Mouse (Mus musculus) forebrain, embryonic 14.5 days (tissue): ENCODE data around the gene Meis2. TPM values are rescaled to one million over a fixed set of nuclear protein-coding genes. Genes with fewer than 3 reads are reported as not detected.

Experiments
- ATAC-seq: fragments of 200-750 bp; cut with Nextera tagmentation; 2 replicates; pipeline ENCODE4 v1.8.0; 2017; ENCODE audit warnings: mild to moderate bottlenecking, moderate library complexity
- DNase-seq: peaks from one replicate; pipeline ENCODE4 v3.0.0-alpha.2; 2015; ENCODE audit warnings: low spot score
- H3K27ac ChIP-seq: fragments of 300-500 bp; sonication (generic); 2 replicates; pipeline ENCODE4 v1.5.1; 2014; ENCODE audit warnings: low read depth, mild to moderate bottlenecking, control low read depth, low read length, moderate library complexity
- H3K27me3 ChIP-seq: fragments of 300-500 bp; sonication (generic); replicated peaks from 2 replicates; pipeline ENCODE4 v1.6.1; 2014; ENCODE audit warnings: low read length, control low read depth, mixed read lengths; ENCODE audit not compliant: control insufficient read depth, insufficient read depth
- H3K36me3 ChIP-seq: fragments of 300-500 bp; sonication (generic); 2 replicates; pipeline ENCODE4 v1.6.1; 2014; ENCODE audit warnings: low read length, control low read depth; ENCODE audit not compliant: control insufficient read depth, insufficient read depth
- H3K4me1 ChIP-seq: fragments of 300-500 bp; sonication (generic); 2 replicates; pipeline ENCODE4 v1.6.1; 2014; ENCODE audit warnings: antibody characterized with exemption, low read length, control low read depth; ENCODE audit not compliant: control insufficient read depth, insufficient read depth
- H3K4me2 ChIP-seq: fragments of 300-500 bp; sonication (generic); 2 replicates; pipeline ENCODE4 v1.6.1; 2014; ENCODE audit warnings: mild to moderate bottlenecking, control low read depth, low read length
- H3K4me3 ChIP-seq: fragments of 300-500 bp; sonication (generic); 2 replicates; pipeline ENCODE4 v1.5.1; 2014; ENCODE audit warnings: low read depth, low read length, control low read depth
- H3K9ac ChIP-seq: fragments of 300-500 bp; sonication (generic); 2 replicates; pipeline ENCODE4 v1.6.1; 2014; ENCODE audit warnings: mild to moderate bottlenecking, low read length, control low read depth, moderate library complexity
- H3K9me3 ChIP-seq: fragments of 300-500 bp; sonication (generic); replicated peaks from 2 replicates; pipeline ENCODE4 v1.6.1; 2016; ENCODE audit warnings: low read length, control low read depth, mixed read lengths; ENCODE audit not compliant: control insufficient read depth
- WGBS: fragments of 180-500 bp; shearing (Covaris S2); extraction: QIAGEN DNeasy Blood & Tissue Kit; methylation state at CpG from one replicate; pipeline ENCODE4 v1.1.7; 2014; 5-methylcytosine and 5-hydroxymethylcytosine counted together
- polyA plus RNA-seq: library from polyadenylated mRNA; unstranded; fragments of >200 nt; fragmentation: Nextera tagmentation; extraction: Ambion mirVana; gene quantifications from 2 replicates; pipeline ENCODE4 v1.2.1, GENCODE M21; 2014

Gene Meis2
- polyA plus RNA-seq, 1 experiment from 2014 or later, result 99.1 TPM

GRCm38 (mm10) chr2:115852109-115852508, 213.5 kb downstream of the Meis2 start:
- Histone ChIP-seq H3K9me3 (no peaks in the 10 kb centered on the region), H3K36me3 (no peaks in the 10 kb centered on the region), H3K4me1 (peaks cover 18% of the 10 kb centered on the region), H3K27me3 (peaks cover 10% of the 10 kb centered on the region; the same call in 1 of the 2 replicates), H3K27ac (peak overlapping the region; percentile 74), H3K4me3 (peak overlapping the region; percentile 19; the same call in 1 of the 2 replicates), H3K9ac (peak overlapping the region; percentile 70; the same call in 1 of the 2 replicates), H3K4me2 (peak overlapping the region; percentile 68)
- ATAC-seq (no peak), DNase-seq (peak; percentile 52)
- WGBS, result 11% methylated on average over 11 of the region's 11 CpGs

- no peak overlapping the region for H3K27ac ChIP-seq
- no peak overlapping the region for H3K4me3 ChIP-seq
- no peaks in the 10 kb centered on the region for H3K36me3 ChIP-seq
- 95% methylated on average over 4 of the region's 4 CpGs for WGBS
- no peak overlapping the region for H3K4me2 ChIP-seq
- no peaks in the 10 kb centered on the region for H3K9me3 ChIP-seq
- H3K4me1 ChIP-seq, result peaks cover 18% of the 10 kb centered on the region
- H3K27me3 ChIP-seq, result peaks cover 10% of the 10 kb centered on the region; the same call in 1 of the 2 replicates
- DNase-seq (no peak), ATAC-seq (no peak)
- H3K9ac ChIP-seq, result no peak overlapping the region
Observed at GRCm38 (mm10) chr2:115850961-115851360, 214.7 kb downstream of the Meis2 start.

- H3K4me1 ChIP-seq, result no peaks in the 10 kb centered on the region
- H3K27ac ChIP-seq, result no peak overlapping the region
- no peak overlapping the region for H3K9ac ChIP-seq
- no peak overlapping the region for H3K4me3 ChIP-seq
- H3K36me3 ChIP-seq, result no peaks in the 10 kb centered on the region
- DNase-seq (no peak), ATAC-seq (no peak)
- H3K4me2 ChIP-seq, result no peak overlapping the region
- no peaks in the 10 kb centered on the region for H3K9me3 ChIP-seq
- H3K27me3 ChIP-seq, result no peaks in the 10 kb centered on the region
Observed at GRCm38 (mm10) chr2:115842821-115843220, 222.8 kb downstream of the Meis2 start.

- Histone ChIP-seq H3K27me3 (no peaks in the 10 kb centered on the region), H3K4me3 (no peak overlapping the region), H3K27ac (no peak overlapping the region), H3K9me3 (no peaks in the 10 kb centered on the region), H3K36me3 (no peaks in the 10 kb centered on the region), H3K4me1 (no peaks in the 10 kb centered on the region), H3K4me2 (no peak overlapping the region), H3K9ac (no peak overlapping the region)
- ATAC-seq, result no peak
- peak; percentile 71 for DNase-seq
- 48% methylated on average over 2 of the region's 2 CpGs for WGBS
Observed at GRCm38 (mm10) chr2:115836034-115836433, 229.6 kb downstream of the Meis2 start.

GRCm38 (mm10) chr2:115822361-115822760, 243.3 kb downstream of the Meis2 start:
- ATAC-seq (no peak), DNase-seq (no peak)
- Histone ChIP-seq H3K36me3 (no peaks in the 10 kb centered on the region), H3K27me3 (no peaks in the 10 kb centered on the region), H3K27ac (no peak overlapping the region), H3K4me2 (no peak overlapping the region), H3K4me3 (no peak overlapping the region), H3K4me1 (peaks cover 3% of the 10 kb centered on the region), H3K9me3 (no peaks in the 10 kb centered on the region), H3K9ac (no peak overlapping the region)
- 87% methylated on average over 5 of the region's 5 CpGs for WGBS

- H3K4me2 ChIP-seq, result no peak overlapping the region
- ATAC-seq, result no peak
- no peaks in the 10 kb centered on the region for H3K36me3 ChIP-seq
- no peak overlapping the region for H3K27ac ChIP-seq
- no peak overlapping the region for H3K9ac ChIP-seq
- no peak overlapping the region for H3K4me3 ChIP-seq
- H3K9me3 ChIP-seq, result no peaks in the 10 kb centered on the region
- DNase-seq, result peak; percentile 13
- peaks cover 13% of the 10 kb centered on the region for H3K4me1 ChIP-seq
- H3K27me3 ChIP-seq, result no peaks in the 10 kb centered on the region
- WGBS, result 76% methylated on average over 6 of the region's 6 CpGs
Observed at GRCm38 (mm10) chr2:115817959-115818358, 247.7 kb downstream of the Meis2 start.

GRCm38 (mm10) chr2:115813721-115814120, 251.9 kb downstream of the Meis2 start:
- no peak for ATAC-seq
- Histone ChIP-seq H3K9me3 (no peaks in the 10 kb centered on the region), H3K36me3 (no peaks in the 10 kb centered on the region), H3K27ac (no peak overlapping the region), H3K4me1 (peaks cover 17% of the 10 kb centered on the region), H3K9ac (no peak overlapping the region), H3K4me2 (no peak overlapping the region), H3K4me3 (no peak overlapping the region), H3K27me3 (no peaks in the 10 kb centered on the region)
- DNase-seq, result peak; percentile 25
- WGBS, result 56% methylated on average over 6 of the region's 6 CpGs

- Histone ChIP-seq H3K36me3 (no peaks in the 10 kb centered on the region), H3K9ac (no peak overlapping the region), H3K4me1 (peaks cover 17% of the 10 kb centered on the region), H3K27ac (no peak overlapping the region), H3K4me2 (0 out of 2 replicates have a peak overlapping the region, but pooled peaks have one; percentile 12), H3K4me3 (no peak overlapping the region), H3K27me3 (no peaks in the 10 kb centered on the region), H3K9me3 (no peaks in the 10 kb centered on the region)
- DNase-seq (peak; percentile 68), ATAC-seq (peak; percentile 61)
- WGBS, result 37% methylated on average over 11 of the region's 11 CpGs
Observed at GRCm38 (mm10) chr2:115813316-115813715, 252.3 kb downstream of the Meis2 start.
